Mouse (Mus musculus): Measurements from ENCODE around the gene F5. TPM values are rescaled to one million over a fixed set of nuclear protein-coding genes. Genes with fewer than 3 reads are reported as not detected.

Gene F5
- total and polyA plus RNA-seq, 3 experiments: not detected

- no peak for TF ChIP-seq ZMIZ1 (IDR thresholded peaks at IDR 0.05; ENCODE audit: low read depth, low read length)
- no peak for TF ChIP-seq MAX (IDR thresholded peaks at IDR 0.05; ENCODE audit: low read length)
- peak; percentile 19; the same call in 1 of the 2 replicates for TF ChIP-seq GATA1 (IDR thresholded peaks at IDR 0.05; ENCODE audit: low read depth, low read length)
- Histone ChIP-seq H3K9me3 (replicated peaks; ENCODE audit: insufficient read depth, low read length) (no peaks in the 10 kb centered on the region), H3K4me1 (ENCODE audit: control insufficient read depth in 1 of 2, insufficient read depth in 2 of 2, low read length in 2 of 2) (no peaks in the 10 kb centered on the region; a peak in 1 of 4 replicates), H3K4me3 (ENCODE audit: control insufficient read depth in 1 of 2, insufficient read depth in 1 of 2, low read depth in 2 of 2, low read length in 2 of 2) (no peak overlapping the region), H3K9ac (ENCODE audit: control insufficient read depth, low read depth, low read length, poor library complexity, severe bottlenecking) (no peak overlapping the region), H3K27ac (ENCODE audit: control insufficient read depth, low read depth, low read length) (no peak overlapping the region), H3K79me2 (ENCODE audit: control insufficient read depth, insufficient read depth, low read length, poor library complexity) (no peaks in the 10 kb centered on the region), H3K27me3 (ENCODE audit: control insufficient read depth in 1 of 2, insufficient read depth in 2 of 2, low read length in 2 of 2) (peaks cover 0 to 8% of the 10 kb centered on the region in 2 experiments; a peak in 3 of 4 replicates), H3K36me3 (ENCODE audit: control insufficient read depth in 1 of 2, insufficient read depth in 2 of 2, low read length in 2 of 2) (no peaks in the 10 kb centered on the region)
- DNase-seq (ENCODE audit: low read depth, low spot score): peak; percentile 19
These were observed 66.4 kb downstream of the F5 start for GRCm38 (mm10) chr1:164217791-164218685.

GRCm38 (mm10) chr1:164220261-164220660, 68.6 kb downstream of the F5 start:
- H3K9me3 ChIP-seq (replicated peaks; ENCODE audit: insufficient read depth, low read length): no peaks in the 10 kb centered on the region
- H3K27ac ChIP-seq (ENCODE audit: control insufficient read depth, low read depth, low read length): no peak overlapping the region
- H3K4me1 ChIP-seq (ENCODE audit: control insufficient read depth in 1 of 2, insufficient read depth in 2 of 2, low read length in 2 of 2): no peaks in the 10 kb centered on the region; a peak in 1 of 4 replicates
- no peaks in the 10 kb centered on the region for H3K79me2 ChIP-seq (ENCODE audit: control insufficient read depth, insufficient read depth, low read length, poor library complexity)
- TF ChIP-seq CHD1 (IDR thresholded peaks at IDR 0.05; ENCODE audit: low read depth, low read length) (no peak), GABPA (IDR thresholded peaks at IDR 0.05; ENCODE audit: low read depth, low read length) (no peak), TAL1 (IDR thresholded peaks at IDR 0.05; ENCODE audit: low read length) (no peak), ZMIZ1 (IDR thresholded peaks at IDR 0.05; ENCODE audit: low read depth, low read length) (no peak), MYC (IDR thresholded peaks at IDR 0.05; ENCODE audit: low read depth, low read length) (no peak), POLR2A (IDR thresholded peaks at IDR 0.05; ENCODE audit: control insufficient read depth in 1 of 2, insufficient read depth in 1 of 2, low read depth in 1 of 2, low read length in 2 of 2, poor library complexity in 1 of 2) (no peak), MAFK (IDR thresholded peaks at IDR 0.05; ENCODE audit: borderline replicate concordance, low read depth, low read length) (no peak)
- no peak for DNase-seq (ENCODE audit: low read depth, low spot score)
- no peaks in the 10 kb centered on the region for H3K36me3 ChIP-seq (ENCODE audit: control insufficient read depth in 1 of 2, insufficient read depth in 2 of 2, low read length in 2 of 2)
- H3K4me3 ChIP-seq (ENCODE audit: control insufficient read depth in 1 of 2, insufficient read depth in 1 of 2, low read depth in 2 of 2, low read length in 2 of 2): no peak overlapping the region
- H3K27me3 ChIP-seq (ENCODE audit: control insufficient read depth in 1 of 2, insufficient read depth in 2 of 2, low read length in 2 of 2): peaks cover 0 to 3% of the 10 kb centered on the region in 2 experiments; a peak in 3 of 4 replicates
- no peak overlapping the region for H3K9ac ChIP-seq (ENCODE audit: control insufficient read depth, low read depth, low read length, poor library complexity, severe bottlenecking)

GRCm38 (mm10) chr1:164223089-164223488, 71.5 kb downstream of the F5 start:
- TF ChIP-seq MXI1 (IDR thresholded peaks at IDR 0.05; ENCODE audit: low read depth, low read length) (no peak), MAFK (IDR thresholded peaks at IDR 0.05; ENCODE audit: borderline replicate concordance, low read depth, low read length) (no peak), NRF1 (IDR thresholded peaks at IDR 0.05; ENCODE audit: insufficient read depth, low read depth, low read length, poor library complexity, severe bottlenecking) (no peak), GABPA (IDR thresholded peaks at IDR 0.05; ENCODE audit: low read depth, low read length) (no peak), TCF12 (IDR thresholded peaks at IDR 0.05; ENCODE audit: low read depth, low read length) (no peak), POLR2AphosphoS2 (IDR thresholded peaks at IDR 0.05; ENCODE audit: low read length) (no peak), KAT2A (conservative IDR thresholded peaks at IDR 0.05; ENCODE audit: low read depth, low read length) (no peak), SIN3A (IDR thresholded peaks at IDR 0.05; ENCODE audit: low read length) (no peak), TBP (IDR thresholded peaks at IDR 0.05; ENCODE audit: low read depth, low read length) (no peak), ZMIZ1 (IDR thresholded peaks at IDR 0.05; ENCODE audit: low read depth, low read length) (no peak), CTCF (IDR thresholded peaks at IDR 0.05 in 2 of 3, conservative IDR thresholded peaks at IDR 0.05 in 1 of 3; ENCODE audit: control insufficient read depth in 1 of 3, insufficient read depth in 1 of 3, low read depth in 2 of 3, low read length in 3 of 3, poor library complexity in 1 of 3, severe bottlenecking in 1 of 3) (no peak), RCOR1 (IDR thresholded peaks at IDR 0.05; ENCODE audit: low read depth, low read length) (no peak), POLR2AphosphoS5 (IDR thresholded peaks at IDR 0.05; ENCODE audit: borderline replicate concordance, low read depth, low read length) (no peak), ZNF384 (IDR thresholded peaks at IDR 0.05; ENCODE audit: low read depth, low read length) (no peak), SMC3 (IDR thresholded peaks at IDR 0.05; ENCODE audit: low read depth, low read length) (no peak), POLR2A (IDR thresholded peaks at IDR 0.05; ENCODE audit: control insufficient read depth in 1 of 2, insufficient read depth in 1 of 2, low read depth in 1 of 2, low read length in 2 of 2, poor library complexity in 1 of 2) (no peak), CHD1 (IDR thresholded peaks at IDR 0.05; ENCODE audit: low read depth, low read length) (no peak), ELF1 (IDR thresholded peaks at IDR 0.05; ENCODE audit: low read depth, low read length) (no peak)
- Histone ChIP-seq H3K4me3 (ENCODE audit: control insufficient read depth in 1 of 2, insufficient read depth in 1 of 2, low read depth in 2 of 2, low read length in 2 of 2) (no peak overlapping the region), H3K9ac (ENCODE audit: control insufficient read depth, low read depth, low read length, poor library complexity, severe bottlenecking) (no peak overlapping the region), H3K4me1 (ENCODE audit: control insufficient read depth in 1 of 2, insufficient read depth in 2 of 2, low read length in 2 of 2) (no peaks in the 10 kb centered on the region), H3K79me2 (ENCODE audit: control insufficient read depth, insufficient read depth, low read length, poor library complexity) (no peaks in the 10 kb centered on the region), H3K36me3 (ENCODE audit: control insufficient read depth in 1 of 2, insufficient read depth in 2 of 2, low read length in 2 of 2) (no peaks in the 10 kb centered on the region), H3K27me3 (ENCODE audit: control insufficient read depth in 1 of 2, insufficient read depth in 2 of 2, low read length in 2 of 2) (peaks cover 0 to 3% of the 10 kb centered on the region in 2 experiments; a peak in 3 of 4 replicates), H3K27ac (ENCODE audit: control insufficient read depth, low read depth, low read length) (no peak overlapping the region), H3K9me3 (replicated peaks; ENCODE audit: insufficient read depth, low read length) (no peaks in the 10 kb centered on the region)
- DNase-seq (ENCODE audit: low read depth, low spot score): no peak

All from MEL (cell line).